Mouse (Mus musculus) liver, embryonic 14.5 days (tissue): Measurements from ENCODE around the gene Ksr2. TPM values are rescaled to one million over a fixed set of nuclear protein-coding genes. Genes with fewer than 3 reads are reported as not detected.

Experiments used
- ATAC-seq: fragments of 200-750 bp; cut with Nextera tagmentation; 2 replicates; pipeline ENCODE4 v1.8.0; 2017; ENCODE audit warnings: moderate number of reproducible peaks, mild to moderate bottlenecking, moderate library complexity; ENCODE audit not compliant: insufficient read depth
- DNase-seq, 3 experiments: peaks; one replicate each; pipeline ENCODE4 v3.0.0-alpha.2; 2012 to 2013; ENCODE audit warnings: low read depth in 3 of 3, low spot score in 3 of 3
- H3K27ac ChIP-seq: fragments of 300-500 bp; sonication (generic); 2 replicates; pipeline ENCODE4 v1.5.1; 2014; ENCODE audit warnings: moderate library complexity, mild to moderate bottlenecking, control low read depth, inconsistent platforms
- H3K27me3 ChIP-seq: fragments of 300-500 bp; sonication (generic); 2 replicates; pipeline ENCODE4 v1.6.1; 2014; ENCODE audit warnings: mild to moderate bottlenecking, low read length, moderate library complexity; ENCODE audit not compliant: control insufficient read depth, insufficient read depth
- H3K36me3 ChIP-seq: fragments of 300-500 bp; sonication (generic); replicated peaks from 2 replicates; pipeline ENCODE4 v1.6.1; 2014; ENCODE audit warnings: low read depth; ENCODE audit not compliant: control insufficient read depth, insufficient read depth
- H3K4me1 ChIP-seq, 2 experiments: fragments of 200-500 bp in 1 of 2; fragments of 300-500 bp in 1 of 2; sonication (generic) in 1 of 2; replicated peaks; 2 replicates each; pipeline ENCODE4 v1.6.1; 2012 to 2014; ENCODE audit warnings: antibody characterized with exemption in 1 of 2, inconsistent platforms in 1 of 2, low read length in 1 of 2; ENCODE audit not compliant: control insufficient read depth in 2 of 2, insufficient read depth in 2 of 2
- H3K4me2 ChIP-seq: fragments of 300-500 bp; sonication (generic); 2 replicates; pipeline ENCODE4 v1.6.1; 2014; ENCODE audit warnings: low read depth, mild to moderate bottlenecking, control low read depth, moderate library complexity
- H3K4me3 ChIP-seq, 2 experiments: fragments of 200-500 bp in 1 of 2; fragments of 300-500 bp in 1 of 2; sonication (generic) in 1 of 2; 2 replicates each; pipeline ENCODE4 v1.5.1; 2012 to 2014; ENCODE audit warnings: low read depth in 2 of 2, low read length in 2 of 2, mild to moderate bottlenecking in 2 of 2, control low read depth in 1 of 2, inconsistent platforms in 1 of 2, moderate library complexity in 1 of 2; ENCODE audit not compliant: insufficient read depth in 1 of 2
- H3K9ac ChIP-seq: fragments of 300-500 bp; sonication (generic); replicated peaks from 2 replicates; pipeline ENCODE4 v1.6.1; 2014; ENCODE audit warnings: mild to moderate bottlenecking, control low read depth, moderate library complexity
- H3K9me3 ChIP-seq: fragments of 300-500 bp; sonication (generic); 2 replicates; pipeline ENCODE4 v1.6.1; 2016; ENCODE audit warnings: low read length, mixed read lengths; ENCODE audit not compliant: control insufficient read depth
- CTCF ChIP-seq: IDR thresholded peaks from 2 replicates; pipeline ENCODE4 v1.5.1; 2016; ENCODE audit warnings: antibody characterized with exemption, low read depth, control low read depth
- EP300 ChIP-seq: IDR thresholded peaks from 2 replicates; pipeline ENCODE4 v1.6.1; 2016; ENCODE audit warnings: antibody characterized with exemption, low read depth
- WGBS: fragments of 180-500 bp; shearing (Covaris S2); extraction: QIAGEN DNeasy Blood & Tissue Kit; methylation state at CpG from one replicate; pipeline ENCODE4 v1.1.7; 2014; ENCODE audit not compliant: insufficient replicate concordance; 5-methylcytosine and 5-hydroxymethylcytosine counted together
- polyA plus RNA-seq, 2 experiments: library from polyadenylated mRNA; depleted of rRNA in 1 of 2; stranded (reverse) in 1 of 2; unstranded in 1 of 2; fragments of >200 nt; fragmentation: Nextera tagmentation in 1 of 2; extraction: Ambion mirVana in 1 of 2; gene quantifications; 2 replicates each; pipeline versions ENCODE4 v1.2.1 to v1.2.3; 2012 to 2014

Ksr2 gene
- polyA plus RNA-seq, 2 experiments: 0.01 to 0.04 TPM

- Histone ChIP-seq H3K9ac (no peak overlapping the region), H3K27me3 (peaks cover under 1% of the 10 kb centered on the region; the same call in 1 of the 2 replicates), H3K36me3 (no peaks in the 10 kb centered on the region), H3K9me3 (no peaks in the 10 kb centered on the region), H3K4me2 (no peak overlapping the region), H3K4me1 (no peaks in the 10 kb centered on the region), H3K27ac (no peak overlapping the region), H3K4me3 (no peak overlapping the region)
- ATAC-seq (no peak), DNase-seq (no peak)
- 50% methylated on average over 3 of the region's 3 CpGs for WGBS
- TF ChIP-seq CTCF (no peak), EP300 (no peak)
Measured at GRCm38 (mm10) chr5:117539221-117539620, 125.4 kb downstream of the Ksr2 start.

- Histone ChIP-seq H3K4me3 (no peak overlapping the region), H3K27me3 (no peaks in the 10 kb centered on the region), H3K9ac (no peak overlapping the region), H3K27ac (no peak overlapping the region), H3K4me1 (no peaks in the 10 kb centered on the region), H3K36me3 (no peaks in the 10 kb centered on the region), H3K9me3 (no peaks in the 10 kb centered on the region), H3K4me2 (no peak overlapping the region)
- TF ChIP-seq CTCF: no peak
- TF ChIP-seq EP300: no peak
- DNase-seq (no peak), ATAC-seq (no peak)
- WGBS: 38% methylated on average over 8 of the region's 8 CpGs
Measured at GRCm38 (mm10) chr5:117541654-117542053, 127.9 kb downstream of the Ksr2 start.

- Histone ChIP-seq H3K9ac (no peak overlapping the region), H3K27me3 (no peaks in the 10 kb centered on the region), H3K27ac (no peak overlapping the region), H3K4me3 (no peak overlapping the region), H3K36me3 (no peaks in the 10 kb centered on the region), H3K4me2 (no peak overlapping the region), H3K9me3 (no peaks in the 10 kb centered on the region), H3K4me1 (no peaks in the 10 kb centered on the region)
- WGBS: 59% methylated on average over 25 of the region's 25 CpGs
- no peak for ATAC-seq
- TF ChIP-seq CTCF (no peak), EP300 (no peak)
- DNase-seq: no peak
Measured at GRCm38 (mm10) chr5:117546694-117547268, 133.0 kb downstream of the Ksr2 start.

GRCm38 (mm10) chr5:117550992-117551391 is 137.2 kb downstream of the Ksr2 start:
- Histone ChIP-seq H3K36me3 (no peaks in the 10 kb centered on the region), H3K9me3 (no peaks in the 10 kb centered on the region; the same call in 1 of the 2 replicates), H3K27ac (no peak overlapping the region), H3K4me3 (no peak overlapping the region), H3K27me3 (no peaks in the 10 kb centered on the region), H3K4me2 (no peak overlapping the region), H3K9ac (no peak overlapping the region), H3K4me1 (no peaks in the 10 kb centered on the region)
- ATAC-seq (no peak), DNase-seq (no peak)
- WGBS: 66% methylated on average over 9 of the region's 9 CpGs
- no peak for TF ChIP-seq EP300
- no peak for TF ChIP-seq CTCF

GRCm38 (mm10) chr5:117552096-117552495 is 138.3 kb downstream of the Ksr2 start:
- Histone ChIP-seq H3K27me3 (no peaks in the 10 kb centered on the region), H3K36me3 (no peaks in the 10 kb centered on the region), H3K4me2 (no peak overlapping the region), H3K9me3 (no peaks in the 10 kb centered on the region; the same call in 1 of the 2 replicates), H3K4me1 (no peaks in the 10 kb centered on the region), H3K9ac (no peak overlapping the region), H3K27ac (no peak overlapping the region), H3K4me3 (no peak overlapping the region)
- ATAC-seq: no peak
- TF ChIP-seq CTCF (peak; percentile 25; the same call in 1 of the 2 replicates), EP300 (no peak)
- no peak for DNase-seq
- WGBS: 70% methylated on average over 8 of the region's 8 CpGs
